Mouse (Mus musculus): Measurements from ENCODE around the gene Ptprc.

Gene Ptprc

GRCm38 (mm10) chr1:138039201-138039600, 136.3 kb downstream of the Ptprc start:
- no peak for DNase-seq (ENCODE audit: low spot score)

GRCm38 (mm10) chr1:138037484-138037883, 138.0 kb downstream of the Ptprc start:
- no peak for DNase-seq (ENCODE audit: low spot score)

GRCm38 (mm10) chr1:138029649-138030048, 145.9 kb downstream of the Ptprc start:
- DNase-seq (ENCODE audit: low spot score), result no peak

GRCm38 (mm10) chr1:138025298-138025697, 150.2 kb downstream of the Ptprc start:
- DNase-seq (ENCODE audit: low spot score), result no peak

- no peak for DNase-seq (ENCODE audit: low spot score)
Observed at GRCm38 (mm10) chr1:138023601-138024000, 151.9 kb downstream of the Ptprc start.

GRCm38 (mm10) chr1:138022918-138023295, 152.6 kb downstream of the Ptprc start:
- DNase-seq (ENCODE audit: low spot score), result no peak

GRCm38 (mm10) chr1:138021962-138022917, 153.3 kb downstream of the Ptprc start:
- DNase-seq (ENCODE audit: low spot score), result no peak

Data from spleen, adult 12 weeks (tissue).